Mouse (Mus musculus): ENCODE measurements around the gene Spata18.

Spata18 gene

GRCm38 (mm10) chr5:73667877-73668276 lies 16.7 kb downstream of the Spata18 start:
- no peak for DNase-seq

DNA sequence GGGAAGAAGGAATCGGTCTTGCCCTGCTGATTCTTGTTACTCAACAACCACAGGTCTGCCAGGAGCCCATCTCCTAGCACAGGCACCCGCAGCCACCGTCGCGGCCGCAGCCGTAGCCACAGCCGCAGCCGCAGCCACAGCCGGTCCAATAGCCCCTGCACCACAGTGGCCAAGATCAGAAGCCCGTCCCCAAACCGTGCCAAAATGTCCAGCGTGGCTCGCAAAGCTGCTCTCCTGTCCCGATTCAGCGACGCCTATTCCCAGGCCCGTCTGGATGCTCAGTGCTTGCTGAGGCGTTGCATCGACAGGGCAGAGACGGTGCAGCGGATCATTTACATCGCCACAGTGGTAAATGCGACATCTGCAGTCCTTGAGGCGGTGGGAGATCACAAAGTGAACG lies 18.2 kb downstream of the Spata18 start:
- no peak for DNase-seq

- DNase-seq: peak; percentile 78
Measured at GRCm38 (mm10) chr5:73675604-73676003, 24.4 kb downstream of the Spata18 start.

GRCm38 (mm10) chr5:73676626-73677025 lies 25.4 kb downstream of the Spata18 start:
- no peak for DNase-seq

DNA sequence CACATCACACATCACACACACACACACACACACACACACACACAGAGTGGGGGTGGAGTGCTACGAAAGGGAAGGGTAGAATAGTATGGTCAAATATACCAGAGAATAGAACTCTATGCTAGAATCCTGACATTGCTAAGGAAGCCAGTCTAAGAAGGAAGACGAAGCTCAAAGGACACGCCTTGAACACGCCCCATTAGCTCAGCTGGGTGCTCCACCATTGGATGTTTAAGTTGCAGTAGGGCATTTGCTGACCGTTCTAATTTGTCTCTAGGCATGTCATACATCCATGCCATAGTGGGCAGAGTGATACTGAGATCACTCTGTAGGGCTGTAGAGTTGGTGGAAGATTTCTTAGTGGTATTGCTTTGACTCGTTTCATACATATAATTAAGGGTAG lies 32.0 kb downstream of the Spata18 start:
- DNase-seq: peak; percentile 51

- peak; percentile 66 for DNase-seq
Measured at GRCm38 (mm10) chr5:73683706-73684409, 32.7 kb downstream of the Spata18 start.

GRCm38 (mm10) chr5:73686149-73686548 lies 35.0 kb downstream of the Spata18 start:
- DNase-seq: peak; percentile 86

GRCm38 (mm10) chr5:73688576-73688975 lies 37.4 kb downstream of the Spata18 start:
- peak; percentile 91 for DNase-seq

DNA sequence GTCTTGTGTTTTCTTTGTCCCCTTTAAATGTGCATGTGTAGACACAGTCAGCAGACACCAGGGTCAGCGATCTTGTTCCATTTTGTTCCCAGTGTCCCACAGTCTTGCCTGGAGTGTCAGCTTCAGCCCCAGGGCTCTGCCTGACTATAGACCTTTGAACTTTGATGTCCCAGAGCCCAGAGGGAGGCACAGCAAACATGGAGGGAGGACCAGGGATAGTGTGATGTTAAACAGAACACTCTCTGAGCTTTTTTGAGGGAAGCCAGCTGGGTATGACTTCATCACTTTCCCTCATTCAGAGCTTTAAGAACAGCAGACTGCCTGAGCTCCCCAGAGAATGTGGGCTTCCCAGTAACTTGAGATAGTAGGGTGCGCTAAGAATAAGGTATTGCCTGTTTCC lies 39.0 kb downstream of the Spata18 start:
- peak; percentile 96 for DNase-seq

DNA sequence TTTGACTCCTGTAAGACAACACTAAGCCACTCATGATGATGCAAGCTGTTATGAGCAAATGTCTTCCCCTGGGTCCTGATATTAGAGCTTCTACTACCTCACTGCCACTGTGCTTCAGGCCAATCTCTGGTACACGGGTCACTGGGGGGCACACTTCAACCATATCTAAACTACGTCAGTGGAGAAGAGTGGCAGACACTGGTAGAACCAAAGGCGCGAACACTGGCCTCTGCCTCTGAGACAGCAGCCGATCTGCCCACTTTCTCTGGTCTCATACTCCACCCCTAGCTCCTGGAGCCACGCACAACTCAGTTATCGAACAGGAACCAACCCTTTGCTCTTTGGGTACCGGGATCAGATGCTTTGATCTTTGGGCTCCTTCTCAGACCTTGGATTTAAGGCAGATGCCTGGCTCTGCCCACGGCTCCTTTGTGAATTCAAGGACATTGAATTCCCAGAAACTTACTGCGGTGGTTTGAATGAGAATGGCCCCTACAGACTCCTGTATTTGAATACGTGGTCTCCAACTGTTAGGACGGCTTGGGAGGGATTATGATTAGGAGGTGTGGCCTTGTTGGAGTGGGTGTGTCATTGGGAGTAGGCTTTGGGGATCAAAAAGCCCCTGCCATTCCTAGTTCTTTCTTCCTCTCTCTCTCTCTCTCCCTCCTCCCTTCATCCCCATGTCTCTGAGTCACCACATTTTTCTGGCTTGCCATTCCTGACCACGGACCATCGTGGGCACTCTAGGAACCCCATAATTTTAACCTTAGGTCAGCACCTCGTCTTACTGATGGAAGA lies 40.7 kb downstream of the Spata18 start:
- DNase-seq: peak; percentile 90

- DNase-seq: peak; percentile 65
Measured at GRCm38 (mm10) chr5:73693778-73694177, 42.6 kb downstream of the Spata18 start.

DNA sequence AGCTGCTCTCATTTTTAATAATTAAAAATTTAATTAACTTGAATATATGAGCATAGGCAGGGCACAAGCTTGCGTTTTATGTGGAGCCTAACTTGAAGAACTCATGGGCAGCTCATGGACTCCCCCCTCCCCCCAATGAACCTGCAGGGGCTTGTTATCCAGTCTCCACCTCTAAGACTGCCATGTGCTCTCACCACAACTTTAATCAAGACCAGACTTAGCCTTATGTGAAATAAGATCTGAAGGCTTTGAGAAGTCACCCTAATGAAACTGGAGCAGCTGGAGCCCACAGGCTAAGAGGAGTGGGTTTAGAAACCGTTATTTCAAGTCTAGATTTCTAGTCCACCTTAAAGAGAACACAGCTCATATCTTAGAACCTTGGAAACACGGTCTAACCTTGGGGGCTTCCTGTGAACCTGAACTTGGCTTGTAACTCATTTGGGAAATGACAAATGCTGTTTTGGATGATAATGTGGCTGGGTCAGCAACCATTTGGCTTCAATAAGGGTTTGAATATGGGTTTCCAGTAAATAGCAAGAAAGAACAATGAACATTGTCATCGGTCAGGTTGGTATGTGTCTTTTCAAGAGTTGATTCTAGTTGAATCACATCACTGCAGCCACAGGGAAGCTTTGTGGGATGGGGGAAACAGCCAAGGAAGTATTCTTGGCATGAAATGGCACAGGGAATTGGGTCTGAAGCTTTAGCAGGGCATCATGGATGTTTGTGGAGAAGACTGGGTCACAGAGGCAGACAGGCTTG lies 43.3 kb downstream of the Spata18 start:
- peak; percentile 25 for DNase-seq

GRCm38 (mm10) chr5:73697700-73698099 lies 46.5 kb downstream of the Spata18 start:
- DNase-seq: peak; percentile 95

DNA sequence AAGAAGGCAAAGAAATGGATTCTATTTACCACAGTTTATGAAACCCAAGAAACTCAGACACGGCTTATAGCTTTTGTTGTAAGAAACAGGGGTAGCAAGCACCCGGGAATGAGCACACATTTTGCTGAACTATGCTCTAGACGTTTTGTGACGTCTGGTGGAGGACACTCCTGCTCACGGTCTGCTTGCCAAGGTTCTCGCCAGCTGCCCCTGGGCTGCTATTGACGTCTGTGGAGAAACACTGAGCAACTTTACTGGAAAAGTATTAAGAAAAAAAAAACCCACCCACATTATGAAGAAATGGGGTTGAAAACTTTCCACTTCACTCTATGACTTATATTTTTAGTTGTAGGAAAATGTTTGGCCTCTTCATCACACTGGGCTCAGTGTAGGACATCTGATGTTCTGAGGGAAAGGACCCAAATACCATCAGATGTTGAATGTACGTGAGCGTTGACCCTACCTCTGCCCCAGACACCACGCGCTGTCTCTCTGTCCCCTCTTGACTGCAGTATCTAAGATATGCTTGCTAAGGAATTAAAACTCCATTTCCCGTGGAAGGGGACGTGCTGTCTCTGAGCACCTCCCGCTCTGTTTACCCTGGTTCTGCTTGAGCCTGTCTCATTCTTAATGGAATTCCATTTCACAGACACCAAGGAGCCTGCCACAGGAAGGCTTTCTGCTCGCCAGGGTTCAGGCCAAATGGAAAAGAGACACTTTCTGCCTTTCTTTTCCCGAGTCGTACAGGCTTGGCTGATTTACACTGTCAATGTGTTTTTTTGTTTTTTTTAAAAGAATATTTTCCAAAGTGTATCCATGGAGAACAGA lies 50.1 kb downstream of the Spata18 start:
- peak; percentile 96 for DNase-seq

- peak; percentile 83 for DNase-seq
Measured at GRCm38 (mm10) chr5:73701946-73702710, 50.9 kb downstream of the Spata18 start.

DNA sequence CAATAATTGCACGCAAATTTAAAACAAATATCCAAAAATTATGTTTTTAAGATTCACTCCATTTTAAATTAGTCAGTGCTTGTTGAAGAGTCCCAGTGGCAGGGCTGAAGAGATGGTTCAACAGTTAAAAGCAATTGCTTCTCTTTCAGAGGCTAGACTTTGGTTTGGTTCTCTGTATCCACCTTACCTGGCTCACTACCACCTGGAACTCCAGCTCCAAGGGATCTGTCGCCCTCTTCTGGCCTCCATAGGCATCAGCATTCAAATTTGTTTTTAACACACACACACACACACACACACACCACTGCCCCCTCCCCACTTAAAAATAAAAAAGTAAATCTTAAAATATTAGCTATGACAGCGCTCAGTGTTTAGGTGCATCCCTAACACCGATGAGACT lies 51.9 kb downstream of the Spata18 start:
- DNase-seq: peak; percentile 54

GRCm38 (mm10) chr5:73704263-73704662 lies 53.1 kb downstream of the Spata18 start:
- DNase-seq: peak; percentile 74

- DNase-seq: peak; percentile 64
Measured at GRCm38 (mm10) chr5:73704757-73705156, 53.6 kb downstream of the Spata18 start.

- DNase-seq: peak; percentile 41
Measured at GRCm38 (mm10) chr5:73705290-73705689, 54.1 kb downstream of the Spata18 start.

- DNase-seq: peak; percentile 90
Measured at GRCm38 (mm10) chr5:73712852-73713251, 61.7 kb downstream of the Spata18 start.

DNA sequence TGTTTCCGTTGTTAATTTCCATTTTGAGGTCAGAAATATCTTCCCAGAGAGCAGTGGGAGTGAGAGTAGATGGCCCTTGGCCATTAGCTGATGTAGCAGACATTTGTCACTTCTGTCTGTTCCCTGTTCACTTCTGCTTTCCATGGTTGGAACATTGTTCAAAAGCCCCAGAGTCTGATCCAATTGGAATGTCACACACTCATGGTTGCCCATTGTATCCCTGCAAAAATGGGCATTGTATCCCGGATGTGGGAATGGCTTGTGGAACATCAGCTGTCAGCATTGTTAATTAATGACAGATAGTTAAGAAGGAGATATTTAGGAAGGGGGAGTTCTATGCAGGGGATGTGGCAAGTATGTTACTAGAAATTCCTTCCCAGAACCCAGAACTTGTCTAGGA lies 65.8 kb downstream of the Spata18 start:
- DNase-seq: peak; percentile 74

All from heart, adult 11 months (tissue).